Mouse (Mus musculus) heart, embryonic 11.5 days (tissue): ENCODE data around the gene Rapsn. TPM values are rescaled to one million over a fixed set of nuclear protein-coding genes. Genes with fewer than 3 reads are reported as not detected.

ENCODE experiments used
- ATAC-seq: fragments of 200-750 bp; cut with Nextera tagmentation; replicated peaks from 2 replicates; pipeline ENCODE4 v1.8.0; 2017; ENCODE audit warnings: moderate library complexity; ENCODE audit not compliant: insufficient number of reproducible peaks, low FRiP score, low TSS enrichment
- H3K27ac ChIP-seq: fragments of 300-500 bp; sonication (generic); 2 replicates; pipeline ENCODE4 v1.5.1; 2014; ENCODE audit warnings: mild to moderate bottlenecking, low read depth, low read length
- H3K27me3 ChIP-seq: fragments of 300-500 bp; sonication (generic); 2 replicates; pipeline ENCODE4 v1.6.1; 2014; ENCODE audit warnings: mild to moderate bottlenecking, low read length, mixed read lengths; ENCODE audit not compliant: control insufficient read depth, insufficient read depth
- H3K36me3 ChIP-seq: fragments of 300-500 bp; sonication (generic); 2 replicates; pipeline ENCODE4 v1.6.1; 2014; ENCODE audit warnings: mild to moderate bottlenecking, low read length, moderate library complexity, mixed read lengths; ENCODE audit not compliant: control insufficient read depth, insufficient read depth
- H3K4me1 ChIP-seq: fragments of 300-500 bp; sonication (generic); 2 replicates; pipeline ENCODE4 v1.6.1; 2014; ENCODE audit warnings: low read length; ENCODE audit not compliant: control insufficient read depth, insufficient read depth
- H3K4me2 ChIP-seq: fragments of 300-500 bp; sonication (generic); 2 replicates; pipeline ENCODE4 v1.6.1; 2014; ENCODE audit warnings: mild to moderate bottlenecking, moderate library complexity
- H3K4me3 ChIP-seq: fragments of 300-500 bp; sonication (generic); 2 replicates; pipeline ENCODE4 v1.5.1; 2014; ENCODE audit warnings: low read depth, low read length
- H3K9ac ChIP-seq: fragments of 300-500 bp; sonication (generic); 2 replicates; pipeline ENCODE4 v1.6.1; 2014; ENCODE audit warnings: mild to moderate bottlenecking, low read depth, low read length, moderate library complexity
- H3K9me3 ChIP-seq: fragments of 300-500 bp; sonication (generic); replicated peaks from 2 replicates; pipeline ENCODE4 v1.6.1; 2016; ENCODE audit warnings: low read length; ENCODE audit not compliant: control insufficient read depth
- WGBS: fragments of 180-500 bp; shearing (Covaris S2); extraction: QIAGEN DNeasy Blood & Tissue Kit; methylation state at CpG from one replicate; pipeline ENCODE4 v1.1.7; 2014; ENCODE audit not compliant: insufficient replicate concordance; 5-methylcytosine and 5-hydroxymethylcytosine counted together
- polyA plus RNA-seq: library from polyadenylated mRNA; unstranded; fragments of >200 nt; fragmentation: Nextera tagmentation; extraction: Ambion mirVana; gene quantifications from 2 replicates; pipeline ENCODE4 v1.2.1, GENCODE M21; 2014

The Rapsn gene
- polyA plus RNA-seq, 1 experiment from 2014 or later, result 11.3 TPM

DNA sequence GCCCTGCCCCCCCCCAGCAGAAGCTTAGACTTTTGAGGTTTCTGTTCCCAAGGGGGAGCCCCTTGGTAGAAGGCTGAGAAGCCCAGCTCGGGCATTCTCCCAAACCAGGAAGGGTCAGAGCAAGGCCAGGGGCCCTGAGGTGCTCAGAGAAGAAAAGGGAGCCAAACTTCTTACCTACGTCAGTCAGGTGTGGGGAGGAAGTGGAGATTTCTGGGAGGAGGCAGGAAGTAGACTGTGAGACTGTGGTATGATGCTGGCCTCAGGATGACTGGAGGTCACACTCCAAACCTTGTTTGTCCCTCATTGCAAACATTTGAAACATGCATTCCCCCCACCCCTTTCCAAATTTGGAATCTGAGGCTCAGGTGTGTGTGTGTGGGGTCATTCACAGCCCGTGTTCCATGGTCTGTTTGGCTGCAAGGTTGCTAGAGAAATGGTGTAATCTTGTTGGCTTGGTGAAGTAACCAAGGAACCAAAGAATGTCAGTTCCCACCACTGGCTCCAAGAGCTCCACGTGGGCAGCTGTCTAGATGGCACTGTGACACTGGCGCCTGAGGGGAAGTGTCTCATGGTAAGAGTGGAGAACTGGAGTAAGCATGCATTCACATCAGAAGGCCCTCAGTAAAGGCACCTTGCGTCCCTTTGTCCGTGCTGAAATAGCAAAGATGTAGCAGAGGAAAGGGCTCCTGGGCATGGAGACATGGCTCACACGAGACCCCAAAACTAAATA, 45.5 kb downstream of the Rapsn start:
- Histone ChIP-seq H3K9me3 (no peaks in the 10 kb centered on the region), H3K9ac (no peak overlapping the region), H3K4me2 (no peak overlapping the region), H3K36me3 (no peaks in the 10 kb centered on the region), H3K4me1 (peaks cover 6% of the 10 kb centered on the region), H3K27ac (no peak overlapping the region), H3K4me3 (no peak overlapping the region), H3K27me3 (no peaks in the 10 kb centered on the region)
- no peak for ATAC-seq
- WGBS, result 77% methylated on average over 8 of the region's 8 CpGs

DNA sequence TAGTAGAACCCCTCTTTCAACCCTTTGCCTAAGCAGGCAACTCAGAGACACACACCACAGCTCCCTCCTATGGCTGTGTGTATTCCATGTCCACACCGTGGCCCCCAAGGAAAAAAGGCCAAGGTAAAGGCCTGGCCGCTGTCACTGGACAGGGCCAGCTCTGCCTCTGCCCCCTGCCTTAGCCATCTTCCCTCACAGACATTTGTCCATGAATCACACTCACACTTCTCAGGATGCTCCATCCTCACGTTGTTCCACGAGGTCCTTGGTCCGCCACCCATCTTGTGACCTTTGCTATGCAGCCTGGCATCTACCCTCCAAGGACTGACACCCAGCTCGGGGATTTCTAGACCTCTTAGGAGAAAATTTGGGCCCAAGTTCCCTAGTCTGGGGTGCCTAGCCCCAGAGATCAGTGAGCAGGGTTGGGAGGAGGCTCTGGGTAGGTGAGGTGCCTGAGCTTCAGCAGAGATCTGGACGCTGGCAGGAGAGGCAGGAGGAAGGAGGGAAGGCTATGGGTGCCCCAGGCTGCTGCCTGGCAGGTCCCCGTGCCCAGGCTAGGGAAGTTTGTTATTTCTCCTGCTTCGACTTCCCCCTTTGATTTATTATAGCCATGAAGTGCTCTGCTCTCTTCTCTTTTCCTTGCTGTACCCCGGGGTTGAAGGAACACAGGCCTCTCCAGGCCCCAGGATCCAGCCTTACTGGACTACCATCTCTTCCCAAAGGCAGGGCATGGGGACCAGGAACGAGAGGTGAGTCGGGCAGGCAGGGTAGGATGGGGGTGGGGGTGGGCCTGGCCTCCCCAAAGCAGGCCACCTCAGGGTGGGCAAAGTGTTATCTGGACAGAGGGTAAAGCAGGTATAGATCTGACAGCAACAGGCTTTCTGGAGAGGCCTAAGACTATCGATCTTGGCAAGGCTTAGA, 46.6 kb downstream of the Rapsn start, which contains the start of gene Spi1:
Spi1 (plus strand) TSS at position 616 of the 921 bp plus-strand sequence.
- peaks cover 6% of the 10 kb centered on the region for H3K4me1 ChIP-seq
- whole genome bisulfite sequencing, result 80% methylated on average over 13 of the region's 13 CpGs
- no peaks in the 10 kb centered on the region for H3K27me3 ChIP-seq
- H3K4me3 ChIP-seq, result no peak within 1 kb of the TSS
- H3K27ac ChIP-seq, result no peak within 1 kb of the TSS
- no peak within 1 kb of the TSS for H3K4me2 ChIP-seq
- no peaks in the 10 kb centered on the region for H3K9me3 ChIP-seq
- no peaks in the 10 kb centered on the region for H3K36me3 ChIP-seq
- 0 out of 2 replicates have a peak within 1 kb of the TSS, but pooled peaks have one; percentile 40 for H3K9ac ChIP-seq
- ATAC-seq, result no peak

DNA sequence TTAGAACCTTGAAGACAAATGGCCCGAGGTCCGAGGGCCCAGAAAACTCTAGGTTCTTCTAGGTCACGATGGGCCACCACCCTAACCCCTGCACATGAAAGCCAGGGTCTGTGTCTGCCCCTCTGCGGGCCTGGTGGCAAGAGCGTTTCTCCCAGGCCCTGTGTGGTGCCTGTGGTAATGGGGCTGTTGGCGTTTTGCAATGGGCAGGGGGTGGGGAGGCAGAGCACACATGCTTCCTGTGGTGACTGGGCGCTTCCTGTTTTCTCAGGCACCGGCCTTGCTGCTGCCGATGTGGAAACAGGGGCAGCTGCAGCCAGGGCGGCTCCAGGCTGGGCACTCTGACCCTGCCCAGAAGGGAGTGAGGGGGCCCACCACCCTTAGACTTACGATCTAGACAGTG, 47.4 kb downstream of the Rapsn start:
- no peak for ATAC-seq
- H3K36me3 ChIP-seq, result no peaks in the 10 kb centered on the region
- no peaks in the 10 kb centered on the region for H3K9me3 ChIP-seq
- no peak overlapping the region for H3K4me2 ChIP-seq
- H3K27ac ChIP-seq, result no peak overlapping the region
- H3K27me3 ChIP-seq, result no peaks in the 10 kb centered on the region
- no peak overlapping the region for H3K4me3 ChIP-seq
- 48% methylated on average over 11 of the region's 11 CpGs for WGBS
- H3K4me1 ChIP-seq, result peaks cover 6% of the 10 kb centered on the region
- H3K9ac ChIP-seq, result 0 out of 2 replicates have a peak overlapping the region, but pooled peaks have one; percentile 40

DNA sequence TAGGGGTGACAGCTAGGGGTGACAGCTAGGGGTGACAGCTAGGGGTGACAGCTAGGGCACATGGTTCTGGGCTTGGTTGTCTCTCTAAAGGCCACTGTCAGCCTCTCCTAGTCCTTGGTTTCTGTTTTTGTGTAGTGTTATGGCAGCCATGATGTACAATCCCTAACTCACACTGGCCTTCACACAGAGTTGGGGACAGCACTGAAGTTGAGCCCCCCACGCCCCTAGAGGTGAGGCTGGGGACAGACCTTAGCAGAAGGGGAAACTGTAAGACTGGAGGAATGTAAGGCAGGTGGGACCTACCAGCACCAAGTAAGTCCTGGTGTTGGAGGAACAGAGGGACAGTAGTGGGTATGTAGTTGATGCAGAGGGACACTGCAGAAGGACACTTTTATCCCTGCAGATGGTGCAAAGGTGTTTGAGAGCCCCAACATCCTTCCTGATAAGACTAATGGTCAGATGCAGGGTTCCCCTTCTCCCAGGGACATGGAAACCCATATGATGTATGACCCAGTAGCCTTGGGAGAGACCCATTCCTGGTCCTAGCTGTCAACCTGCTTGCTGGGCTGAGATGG, 48.0 kb downstream of the Rapsn start:
- no peak overlapping the region for H3K27ac ChIP-seq
- WGBS, result 55% methylated on average over 1 of the region's 1 CpGs

DNA sequence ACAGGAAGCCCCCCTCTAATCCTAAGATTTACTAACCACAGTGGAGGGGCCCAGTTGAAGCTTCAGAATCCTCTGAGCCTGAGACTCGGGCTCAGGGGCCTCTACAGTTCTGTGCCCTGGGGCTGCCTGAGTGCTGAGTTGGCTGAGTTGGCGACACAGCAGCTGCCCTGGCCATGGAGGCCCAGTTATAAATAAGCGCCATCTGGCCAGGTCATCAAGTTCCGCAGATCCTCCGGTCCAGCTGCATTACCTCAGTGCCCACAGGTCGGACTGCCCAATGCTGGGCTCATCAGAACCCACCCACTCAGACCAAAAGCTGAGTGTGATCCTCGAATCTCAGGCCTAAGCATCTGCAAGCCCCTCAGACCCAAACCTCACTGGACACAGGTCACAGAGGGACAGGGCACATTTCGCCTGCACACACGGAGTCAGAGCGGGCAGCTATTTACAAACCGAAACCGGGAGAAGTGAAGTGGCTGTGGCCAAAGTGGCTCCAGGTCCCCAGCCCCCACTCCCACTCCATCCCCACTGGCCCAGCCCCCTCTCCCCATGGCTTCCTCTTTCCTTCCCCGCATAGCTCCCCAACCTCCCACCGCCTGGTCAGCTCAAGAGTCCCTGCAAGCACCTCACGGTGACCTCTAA, 48.9 kb downstream of the Rapsn start:
- no peak for ATAC-seq
- Histone ChIP-seq H3K27ac (no peak overlapping the region), H3K9me3 (no peaks in the 10 kb centered on the region), H3K36me3 (no peaks in the 10 kb centered on the region), H3K27me3 (no peaks in the 10 kb centered on the region), H3K4me1 (no peaks in the 10 kb centered on the region), H3K4me3 (no peak overlapping the region), H3K9ac (no peak overlapping the region), H3K4me2 (no peak overlapping the region)
- WGBS, result 75% methylated on average over 15 of the region's 15 CpGs

More for the DNA sequence above, 48.0 kb downstream of the Rapsn start:
- Histone ChIP-seq H3K9ac (no peak overlapping the region), H3K9me3 (no peaks in the 10 kb centered on the region), H3K27me3 (no peaks in the 10 kb centered on the region), H3K4me2 (no peak overlapping the region), H3K4me1 (peaks cover 3% of the 10 kb centered on the region), H3K4me3 (no peak overlapping the region), H3K36me3 (no peaks in the 10 kb centered on the region)
- ATAC-seq, result no peak

DNA sequence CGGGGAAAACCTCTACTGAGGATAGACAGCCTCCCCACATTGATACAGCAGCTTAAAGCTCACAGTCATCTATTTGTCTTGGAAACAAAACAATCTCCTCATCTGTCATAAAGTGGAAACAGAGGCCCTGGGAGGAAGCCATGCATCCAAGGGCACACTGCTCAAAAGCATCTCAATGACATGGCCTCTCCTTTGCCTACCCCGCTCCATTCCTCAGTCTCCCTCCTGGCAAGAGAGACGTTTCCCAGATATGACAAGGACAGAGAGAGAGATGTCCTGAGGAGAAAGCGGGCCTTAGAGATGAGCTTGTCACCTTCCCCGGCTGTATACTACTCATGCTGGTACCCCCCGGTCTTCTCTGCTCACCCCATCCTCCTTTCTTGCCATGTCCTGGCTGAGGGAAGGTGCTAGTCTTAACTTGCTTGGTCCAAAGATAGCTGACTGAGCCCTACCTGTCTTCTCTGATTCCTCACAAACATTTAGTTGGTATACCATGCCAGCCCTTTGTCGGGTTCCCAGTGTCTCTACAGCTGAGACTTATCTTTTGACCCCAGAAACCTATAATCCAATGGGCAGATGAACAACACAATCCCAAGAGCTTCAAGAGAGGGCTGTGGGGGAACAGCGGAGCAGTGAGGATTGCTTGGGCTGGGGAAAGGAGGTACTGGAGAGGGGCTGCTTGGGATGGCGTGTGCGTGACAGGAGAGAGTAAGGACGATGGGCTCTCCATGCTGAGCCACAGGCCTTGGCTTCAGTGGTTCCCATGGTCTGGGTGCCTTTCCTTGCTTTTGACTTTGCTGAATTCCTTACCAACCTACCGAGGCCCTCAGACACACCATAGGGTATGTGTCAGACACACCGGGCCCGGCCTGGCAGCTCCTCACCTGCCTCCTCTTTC, 50.3 kb downstream of the Rapsn start:
- H3K9ac ChIP-seq, result no peak overlapping the region
- H3K4me2 ChIP-seq, result no peak overlapping the region
- no peak overlapping the region for H3K27ac ChIP-seq
- H3K9me3 ChIP-seq, result no peaks in the 10 kb centered on the region
- no peaks in the 10 kb centered on the region for H3K4me1 ChIP-seq
- H3K4me3 ChIP-seq, result no peak overlapping the region
- no peaks in the 10 kb centered on the region for H3K36me3 ChIP-seq
- 86% methylated on average over 14 of the region's 14 CpGs for WGBS
- H3K27me3 ChIP-seq, result no peaks in the 10 kb centered on the region
- ATAC-seq, result no peak

DNA sequence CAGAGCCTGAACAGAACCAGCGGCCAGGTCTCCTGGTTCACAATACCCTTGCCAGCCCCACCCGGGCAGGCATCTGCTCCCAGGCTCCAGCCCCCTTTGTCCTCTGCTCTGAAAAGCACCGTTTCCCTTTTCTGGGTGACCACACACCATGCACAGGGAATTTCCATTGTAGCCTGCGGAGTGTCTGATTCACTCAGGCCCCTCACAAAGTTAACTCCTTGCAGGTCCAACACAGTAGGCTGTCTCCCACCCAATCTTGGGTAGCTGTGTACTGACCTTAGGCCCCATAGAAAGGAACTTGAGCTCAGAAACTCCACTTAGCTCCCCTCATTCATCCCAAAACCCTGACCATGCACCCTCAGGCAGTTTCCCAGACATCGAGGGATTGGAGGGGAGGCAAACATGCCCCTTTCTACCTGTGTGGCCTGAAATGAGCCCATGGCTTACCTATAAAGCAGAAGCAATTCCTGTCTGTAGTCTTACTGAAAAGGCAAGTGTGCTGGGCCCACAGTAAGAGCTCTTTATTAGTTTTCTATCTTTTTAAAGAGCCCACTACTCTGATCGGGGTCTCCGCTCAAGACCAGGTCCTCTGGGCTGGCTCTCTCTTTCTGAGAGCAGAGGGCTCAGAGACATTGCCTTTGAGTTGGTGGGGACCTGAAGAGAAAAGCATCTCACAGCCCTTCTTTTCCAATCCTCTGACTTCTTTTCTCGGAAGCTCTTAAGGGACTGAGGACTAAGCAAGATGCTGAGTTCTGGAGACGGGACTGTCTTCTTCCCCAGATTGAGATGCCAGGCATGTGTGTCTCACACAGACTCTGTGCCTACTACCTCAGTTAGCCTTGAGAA, 51.2 kb downstream of the Rapsn start:
- H3K27me3 ChIP-seq, result no peaks in the 10 kb centered on the region
- H3K9me3 ChIP-seq, result no peaks in the 10 kb centered on the region
- no peaks in the 10 kb centered on the region for H3K36me3 ChIP-seq
- H3K27ac ChIP-seq, result no peak overlapping the region
- 73% methylated on average over 9 of the region's 9 CpGs for WGBS
- H3K4me3 ChIP-seq, result no peak overlapping the region
- no peaks in the 10 kb centered on the region for H3K4me1 ChIP-seq
- no peak overlapping the region for H3K9ac ChIP-seq
- no peak for ATAC-seq
- no peak overlapping the region for H3K4me2 ChIP-seq
